Mouse (Mus musculus): ENCODE measurements around the gene Col4a3.

Col4a3 gene

DNA sequence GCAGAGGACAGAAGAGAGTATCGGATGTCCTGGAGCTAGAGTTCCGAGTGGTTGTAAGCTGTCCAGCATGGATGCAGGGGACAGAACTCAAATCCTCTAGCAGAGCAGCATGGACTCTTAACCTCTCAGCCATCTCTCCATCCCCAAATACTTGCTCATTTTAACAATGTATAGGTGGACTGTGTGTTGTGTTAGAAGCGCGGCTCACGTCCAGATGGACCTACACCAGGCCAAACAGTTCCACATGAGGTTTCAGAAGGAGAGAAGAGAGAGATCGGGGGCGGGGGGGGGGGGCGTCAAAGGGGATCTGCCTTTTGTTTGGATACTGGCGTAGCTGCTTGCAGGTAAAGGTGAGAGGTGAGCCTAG lies 48.5 kb downstream of the Col4a3 start:
- TF ChIP-seq CTCF (conservative IDR thresholded peaks at IDR 0.05; ENCODE audit: low read length) (no peak), NANOG (IDR thresholded peaks at IDR 0.05; ENCODE audit: borderline replicate concordance, low read length) (no peak), POU5F1 (IDR thresholded peaks at IDR 0.05; ENCODE audit: borderline replicate concordance, low read length) (no peak)
- no peaks in the 10 kb centered on the region for H3K4me1 ChIP-seq (replicated peaks; ENCODE audit: low read depth, low read length)
- H3K4me3 ChIP-seq (replicated peaks; ENCODE audit: low read length): no peak overlapping the region
- no peaks in the 10 kb centered on the region for H3K36me3 ChIP-seq (ENCODE audit: insufficient read depth, low read length)
- H3K9me3 ChIP-seq (ENCODE audit: low read length): no peaks in the 10 kb centered on the region
- 0 out of 2 replicates have a peak, but pooled peaks cover 2% of the 10 kb centered on the region for H3K27me3 ChIP-seq (ENCODE audit: insufficient read depth, low read length)

DNA sequence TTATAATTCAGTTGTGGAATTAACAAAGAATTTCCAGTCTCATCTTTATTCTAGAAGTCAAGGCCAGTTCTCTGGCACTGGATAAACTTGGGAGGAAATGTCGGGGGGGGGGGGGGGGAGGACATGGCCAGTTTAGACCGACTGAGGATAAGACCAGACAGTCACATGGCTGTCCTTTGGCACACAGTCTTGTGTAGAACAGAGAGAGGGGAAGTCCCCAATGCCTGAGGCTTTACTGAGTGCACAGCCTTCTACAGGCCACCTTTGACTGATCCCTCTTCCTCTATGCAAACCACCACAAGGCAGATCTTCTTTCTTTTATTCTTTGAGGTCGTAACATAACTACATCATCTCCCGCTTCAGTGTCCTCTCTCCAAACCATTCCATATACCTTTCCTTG lies 49.6 kb downstream of the Col4a3 start:
- Histone ChIP-seq H3K4me1 (replicated peaks; ENCODE audit: low read depth, low read length) (no peaks in the 10 kb centered on the region), H3K27me3 (ENCODE audit: insufficient read depth, low read length) (0 out of 2 replicates have a peak, but pooled peaks cover 2% of the 10 kb centered on the region), H3K9me3 (ENCODE audit: low read length) (no peaks in the 10 kb centered on the region), H3K36me3 (ENCODE audit: insufficient read depth, low read length) (no peaks in the 10 kb centered on the region), H3K4me3 (replicated peaks; ENCODE audit: low read length) (no peak overlapping the region)
- TF ChIP-seq CTCF (conservative IDR thresholded peaks at IDR 0.05; ENCODE audit: low read length): no peak
- TF ChIP-seq POU5F1 (IDR thresholded peaks at IDR 0.05; ENCODE audit: borderline replicate concordance, low read length): no peak
- no peak for TF ChIP-seq NANOG (IDR thresholded peaks at IDR 0.05; ENCODE audit: borderline replicate concordance, low read length)

DNA sequence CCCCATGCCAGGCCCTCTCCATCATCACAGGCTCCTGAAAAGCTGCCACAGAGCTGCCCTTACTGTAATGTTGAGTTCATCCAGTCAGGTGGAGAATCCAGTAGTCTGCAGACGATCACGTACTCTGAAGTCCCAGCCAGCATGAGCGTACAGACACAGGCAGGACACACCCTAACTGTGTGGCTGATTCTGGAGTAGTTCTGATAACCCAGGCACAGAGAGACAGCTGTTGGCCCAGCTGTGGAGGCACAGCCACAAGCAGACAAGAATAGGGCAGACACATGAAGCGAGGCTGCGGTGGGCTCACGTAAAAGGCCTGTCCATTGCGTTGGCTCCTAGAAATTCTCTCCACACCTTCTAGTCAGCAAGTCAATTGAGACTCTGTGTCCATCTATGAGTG lies 50.7 kb downstream of the Col4a3 start:
- Histone ChIP-seq H3K9me3 (ENCODE audit: low read length) (no peaks in the 10 kb centered on the region), H3K27me3 (ENCODE audit: insufficient read depth, low read length) (0 out of 2 replicates have a peak, but pooled peaks cover 2% of the 10 kb centered on the region), H3K36me3 (ENCODE audit: insufficient read depth, low read length) (no peaks in the 10 kb centered on the region), H3K4me3 (replicated peaks; ENCODE audit: low read length) (no peak overlapping the region), H3K4me1 (replicated peaks; ENCODE audit: low read depth, low read length) (no peaks in the 10 kb centered on the region)
- TF ChIP-seq POU5F1 (IDR thresholded peaks at IDR 0.05; ENCODE audit: borderline replicate concordance, low read length) (no peak), CTCF (conservative IDR thresholded peaks at IDR 0.05; ENCODE audit: low read length) (no peak), NANOG (IDR thresholded peaks at IDR 0.05; ENCODE audit: borderline replicate concordance, low read length) (no peak)

DNA sequence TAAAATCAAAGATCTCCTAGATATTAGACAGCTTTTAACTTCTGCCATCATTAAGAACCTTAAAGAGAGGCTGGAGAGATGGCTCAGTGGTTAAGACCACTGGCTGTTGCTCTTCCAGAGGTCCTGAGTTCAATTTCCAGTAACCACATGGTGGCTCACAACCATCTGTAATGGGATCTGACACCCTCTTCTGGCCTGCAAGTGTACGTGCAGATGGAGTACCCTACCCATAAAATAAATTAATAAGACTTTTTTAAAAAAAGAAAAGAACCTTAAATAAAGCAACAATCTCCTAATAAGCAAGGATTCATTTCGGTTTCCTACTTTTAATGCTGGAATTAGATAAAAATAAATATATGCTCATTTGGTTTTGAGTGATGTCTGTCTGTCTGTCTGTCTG lies 51.7 kb downstream of the Col4a3 start:
- Histone ChIP-seq H3K4me1 (replicated peaks; ENCODE audit: low read depth, low read length) (no peaks in the 10 kb centered on the region), H3K36me3 (ENCODE audit: insufficient read depth, low read length) (no peaks in the 10 kb centered on the region), H3K4me3 (replicated peaks; ENCODE audit: low read length) (no peak overlapping the region), H3K9me3 (ENCODE audit: low read length) (no peaks in the 10 kb centered on the region), H3K27me3 (ENCODE audit: insufficient read depth, low read length) (0 out of 2 replicates have a peak, but pooled peaks cover 2% of the 10 kb centered on the region)
- TF ChIP-seq POU5F1 (IDR thresholded peaks at IDR 0.05; ENCODE audit: borderline replicate concordance, low read length) (no peak), CTCF (conservative IDR thresholded peaks at IDR 0.05; ENCODE audit: low read length) (no peak), NANOG (IDR thresholded peaks at IDR 0.05; ENCODE audit: borderline replicate concordance, low read length) (no peak)

DNA sequence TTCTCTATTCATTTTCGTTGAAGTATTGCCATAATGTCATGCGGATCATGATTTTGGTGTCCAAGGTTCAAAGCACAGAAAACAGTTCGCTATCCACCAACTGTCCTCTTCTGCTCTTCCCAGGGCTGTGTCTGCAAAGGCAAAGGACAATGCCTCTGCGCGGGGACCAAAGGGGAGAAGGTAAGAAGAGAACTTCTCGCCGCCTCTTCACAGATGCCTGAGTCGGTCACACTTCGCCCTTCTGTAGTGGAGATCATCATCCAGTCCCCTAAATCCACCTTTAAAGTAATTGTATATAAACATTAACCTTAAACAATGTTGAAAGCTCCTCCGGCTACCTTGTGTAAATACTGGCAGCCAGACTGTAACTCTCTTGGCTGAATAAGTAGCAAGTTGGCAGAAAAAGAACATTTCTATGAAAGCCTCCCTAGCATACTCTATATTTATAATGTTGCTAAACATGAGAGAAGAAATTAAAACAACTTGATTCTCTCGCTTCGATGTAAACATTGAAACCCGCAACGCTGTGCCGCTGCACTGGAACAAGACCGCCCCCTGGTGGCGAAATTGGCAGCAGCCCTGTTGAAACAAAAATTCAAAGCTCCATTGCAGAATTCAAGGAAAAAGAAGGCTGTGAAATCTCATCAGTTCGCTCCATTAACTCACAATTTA lies 54.7 kb downstream of the Col4a3 start:
- no peaks in the 10 kb centered on the region for H3K4me1 ChIP-seq (replicated peaks; ENCODE audit: low read depth, low read length)
- TF ChIP-seq CTCF (conservative IDR thresholded peaks at IDR 0.05; ENCODE audit: low read length) (peak; percentile 98), POU5F1 (IDR thresholded peaks at IDR 0.05; ENCODE audit: borderline replicate concordance, low read length) (no peak)
- no peaks in the 10 kb centered on the region for H3K36me3 ChIP-seq (ENCODE audit: insufficient read depth, low read length)
- H3K4me3 ChIP-seq (replicated peaks; ENCODE audit: low read length): no peak overlapping the region
- H3K27me3 ChIP-seq (ENCODE audit: insufficient read depth, low read length): 0 out of 2 replicates have a peak, but pooled peaks cover 2% of the 10 kb centered on the region
- H3K9me3 ChIP-seq (ENCODE audit: low read length): no peaks in the 10 kb centered on the region

DNA sequence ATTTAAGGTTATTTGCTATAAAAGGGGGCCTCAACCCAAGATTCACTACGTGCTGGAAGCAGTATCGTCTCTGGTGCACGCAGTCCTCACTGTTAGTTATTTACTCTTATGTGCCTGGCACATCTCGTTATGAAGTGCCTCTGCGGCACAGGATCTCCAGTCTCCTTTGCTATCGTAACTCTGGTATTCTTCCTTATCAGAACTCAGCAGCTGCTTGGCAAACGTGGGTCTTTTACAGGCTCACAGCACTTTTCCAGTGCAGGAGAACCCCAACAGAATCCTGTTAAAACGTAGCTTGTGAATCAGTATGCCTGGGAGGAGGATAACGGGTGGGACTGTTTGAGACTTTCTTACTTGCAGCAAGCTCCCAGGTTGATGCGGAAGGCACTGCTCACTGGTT lies 61.3 kb downstream of the Col4a3 start:
- Histone ChIP-seq H3K9me3 (ENCODE audit: low read length) (no peaks in the 10 kb centered on the region), H3K4me1 (replicated peaks; ENCODE audit: low read depth, low read length) (no peaks in the 10 kb centered on the region), H3K27me3 (ENCODE audit: insufficient read depth, low read length) (no peaks in the 10 kb centered on the region), H3K36me3 (ENCODE audit: insufficient read depth, low read length) (no peaks in the 10 kb centered on the region), H3K4me3 (replicated peaks; ENCODE audit: low read length) (no peak overlapping the region)
- no peak for TF ChIP-seq NANOG (IDR thresholded peaks at IDR 0.05; ENCODE audit: borderline replicate concordance, low read length)
- TF ChIP-seq POU5F1 (IDR thresholded peaks at IDR 0.05; ENCODE audit: borderline replicate concordance, low read length): no peak
- TF ChIP-seq CTCF (conservative IDR thresholded peaks at IDR 0.05; ENCODE audit: low read length): no peak

DNA sequence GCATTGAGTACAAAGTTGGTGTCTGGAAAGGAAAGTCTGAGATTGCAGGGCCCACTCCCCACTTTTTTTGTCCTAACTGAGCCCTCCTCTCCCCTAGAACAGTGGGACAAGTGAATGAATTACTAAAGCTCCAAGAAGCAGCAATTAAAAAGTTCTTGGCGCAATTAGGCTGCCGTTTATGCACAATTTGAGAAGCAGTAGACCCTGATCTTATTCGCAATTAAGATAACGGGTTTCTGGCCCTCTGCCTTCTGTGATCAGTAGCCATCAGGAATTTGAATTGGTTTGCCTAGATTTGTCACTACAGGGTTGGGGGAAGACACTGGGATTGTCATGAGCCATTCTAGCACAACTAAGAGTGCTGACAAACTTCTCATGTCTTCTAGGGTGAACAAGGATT lies 64.1 kb downstream of the Col4a3 start:
- TF ChIP-seq POU5F1 (IDR thresholded peaks at IDR 0.05; ENCODE audit: borderline replicate concordance, low read length): no peak
- Histone ChIP-seq H3K9me3 (ENCODE audit: low read length) (peaks cover 8% of the 10 kb centered on the region), H3K4me3 (replicated peaks; ENCODE audit: low read length) (no peak overlapping the region), H3K36me3 (ENCODE audit: insufficient read depth, low read length) (no peaks in the 10 kb centered on the region), H3K27me3 (ENCODE audit: insufficient read depth, low read length) (no peaks in the 10 kb centered on the region), H3K4me1 (replicated peaks; ENCODE audit: low read depth, low read length) (no peaks in the 10 kb centered on the region)

DNA sequence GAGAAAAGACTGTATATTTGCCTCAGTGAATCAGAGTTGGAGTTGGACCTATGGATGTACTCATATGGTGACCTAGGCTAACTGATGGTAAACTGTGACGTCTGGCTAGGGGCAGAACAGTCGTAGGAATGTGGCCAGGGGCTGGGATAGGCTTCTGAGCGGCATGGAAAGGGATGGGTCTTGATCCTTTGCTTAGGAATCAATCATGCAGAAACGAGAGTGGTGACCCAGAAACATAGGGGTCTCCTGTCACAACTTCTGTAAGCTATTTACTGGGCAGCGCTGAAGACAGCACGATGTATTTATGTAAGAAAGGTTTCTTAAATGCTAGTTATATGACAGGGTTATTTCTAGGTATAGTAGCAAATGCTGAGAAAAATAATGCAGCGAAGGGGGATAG lies 67.3 kb downstream of the Col4a3 start:
- Histone ChIP-seq H3K36me3 (ENCODE audit: insufficient read depth, low read length) (no peaks in the 10 kb centered on the region), H3K27me3 (ENCODE audit: insufficient read depth, low read length) (no peaks in the 10 kb centered on the region), H3K4me1 (replicated peaks; ENCODE audit: low read depth, low read length) (no peaks in the 10 kb centered on the region), H3K4me3 (replicated peaks; ENCODE audit: low read length) (no peak overlapping the region), H3K9me3 (ENCODE audit: low read length) (peaks cover 28% of the 10 kb centered on the region)
- no peak for TF ChIP-seq NANOG (IDR thresholded peaks at IDR 0.05; ENCODE audit: borderline replicate concordance, low read length)
- no peak for TF ChIP-seq POU5F1 (IDR thresholded peaks at IDR 0.05; ENCODE audit: borderline replicate concordance, low read length)
- no peak for TF ChIP-seq CTCF (conservative IDR thresholded peaks at IDR 0.05; ENCODE audit: low read length)

DNA sequence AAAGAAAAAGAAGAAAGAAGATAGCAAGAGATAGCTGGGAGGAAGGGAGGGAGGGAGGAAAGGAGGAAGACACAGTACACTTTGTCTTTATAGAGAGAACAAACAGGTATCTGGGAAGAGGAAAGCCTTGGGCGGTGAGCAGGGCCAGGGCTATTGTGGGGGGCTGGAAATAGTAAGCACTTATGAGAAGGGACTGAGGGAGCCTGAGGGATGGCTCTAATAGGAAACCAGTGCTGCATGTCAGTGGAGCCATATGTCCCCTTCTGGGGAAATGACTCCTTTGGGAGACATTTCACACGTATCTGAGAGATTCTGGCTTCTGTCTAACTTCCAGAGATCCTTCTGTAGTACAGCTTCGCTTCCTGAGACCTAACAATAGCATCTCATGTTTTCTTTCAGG lies 69.7 kb downstream of the Col4a3 start:
- no peaks in the 10 kb centered on the region for H3K4me1 ChIP-seq (replicated peaks; ENCODE audit: low read depth, low read length)
- peaks cover 28% of the 10 kb centered on the region for H3K9me3 ChIP-seq (ENCODE audit: low read length)
- no peaks in the 10 kb centered on the region for H3K36me3 ChIP-seq (ENCODE audit: insufficient read depth, low read length)
- no peak for TF ChIP-seq POU5F1 (IDR thresholded peaks at IDR 0.05; ENCODE audit: borderline replicate concordance, low read length)
- no peak for TF ChIP-seq CTCF (conservative IDR thresholded peaks at IDR 0.05; ENCODE audit: low read length)
- no peak for TF ChIP-seq NANOG (IDR thresholded peaks at IDR 0.05; ENCODE audit: borderline replicate concordance, low read length)
- H3K4me3 ChIP-seq (replicated peaks; ENCODE audit: low read length): no peak overlapping the region
- H3K27me3 ChIP-seq (ENCODE audit: insufficient read depth, low read length): no peaks in the 10 kb centered on the region

All from E14TG2a.4 (cell line).